Mouse (Mus musculus): ENCODE data around the gene Rhox4f.
"Not testable (repeated sequence)": the region's sequence is repeated elsewhere in the genome, so short reads cannot be mapped to it uniquely, and the experiment has no call there.

The Rhox4f gene

DNA sequence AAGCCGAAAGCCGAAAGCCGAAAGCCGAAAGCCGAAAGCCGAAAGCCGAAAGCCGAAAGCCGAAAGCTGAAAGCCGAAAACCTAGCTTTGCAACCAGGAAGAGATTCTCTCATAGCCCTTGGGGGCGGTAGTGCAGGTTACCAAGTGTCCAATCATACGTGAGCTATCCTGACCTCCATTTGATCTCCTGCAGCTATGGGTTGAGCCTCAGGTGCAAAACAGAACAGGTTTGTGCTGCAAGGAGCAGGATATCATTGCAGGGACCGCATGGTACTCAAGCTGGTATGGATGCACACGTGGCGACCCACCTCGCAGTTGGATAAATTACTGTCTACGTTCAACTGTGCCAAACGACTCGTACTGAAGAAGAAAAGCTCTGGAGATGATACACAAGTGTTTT lies at the start of gene Rhox4f:
TSS of gene Rhox4f (minus strand) at position 101 of the 400 bp plus-strand sequence.
- not testable (repeated sequence) for DNase-seq (ENCODE audit: low spot score in 2 of 2)

DNA sequence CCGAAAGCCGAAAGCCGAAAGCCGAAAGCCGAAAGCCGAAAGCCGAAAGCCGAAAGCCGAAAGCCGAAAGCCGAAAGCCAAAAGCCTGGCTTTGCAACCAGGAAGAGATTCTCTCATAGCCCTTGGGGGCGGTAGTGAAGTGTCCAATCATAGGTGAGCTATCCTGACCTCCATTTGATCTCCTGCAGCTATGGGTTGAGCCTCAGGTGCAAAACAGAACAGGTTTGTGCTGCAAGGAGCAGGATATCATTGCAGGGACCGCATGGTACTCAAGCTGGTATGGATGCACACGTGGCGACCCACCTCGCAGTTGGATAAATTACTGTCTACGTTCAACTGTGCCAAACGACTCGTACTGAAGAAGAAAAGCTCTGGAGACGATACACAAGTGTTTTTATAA lies 43.7 kb upstream of the Rhox4f start, which contains the start of gene Rhox4g:
TSS of gene Rhox4g (minus strand) at position 101 of the 400 bp plus-strand sequence.
- DNase-seq (ENCODE audit: low spot score in 2 of 2), result not testable (repeated sequence)

DNA sequence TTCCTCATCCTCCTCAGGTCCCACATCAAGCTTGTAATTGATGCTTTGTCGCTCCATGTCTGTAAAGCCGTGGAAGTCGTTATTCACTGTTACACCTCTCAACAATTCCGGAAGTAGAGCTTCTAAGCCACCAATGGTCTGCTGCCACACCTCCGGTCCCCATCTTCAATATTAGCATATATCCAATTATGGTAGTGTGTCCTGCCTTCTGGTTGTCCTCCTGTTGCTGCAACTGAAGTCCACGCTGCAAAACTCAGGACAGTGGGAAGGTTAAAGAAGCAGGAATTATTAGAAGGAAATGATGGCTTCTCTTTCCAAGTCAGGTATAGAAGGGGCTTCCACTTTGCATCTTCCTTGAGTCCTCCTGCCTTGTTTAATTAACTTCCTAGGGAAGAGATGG lies 35.9 kb upstream of the Rhox4f start, which contains the start of gene Rhox2g:
TSS of gene Rhox2g (minus strand) at position 101 of the 400 bp plus-strand sequence.
- not testable (repeated sequence) for DNase-seq (ENCODE audit: low spot score in 2 of 2)

DNA sequence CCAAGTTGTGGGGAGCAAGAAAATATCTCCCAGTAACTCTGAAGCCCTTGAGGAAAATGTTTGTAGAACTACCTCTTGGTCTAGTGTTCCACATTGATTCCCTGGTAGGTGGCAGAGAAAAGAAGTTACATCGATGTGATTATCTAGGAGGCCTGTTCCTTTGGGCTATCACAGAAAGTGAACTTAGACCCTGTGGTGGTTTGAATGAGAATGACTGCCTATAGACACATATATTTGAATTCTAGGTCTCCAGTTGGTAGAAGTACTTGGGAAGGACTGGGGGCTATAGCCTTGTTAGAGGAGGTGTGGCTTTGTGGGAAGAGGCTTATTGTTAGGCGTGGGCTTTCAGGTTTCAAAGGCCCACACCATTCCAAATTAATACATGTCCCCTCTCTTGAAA lies 21.0 kb upstream of the Rhox4f start, which contains the start of gene Rhox3g:
TSS of gene Rhox3g (minus strand) at position 101 of the 400 bp plus-strand sequence.
- not testable (repeated sequence) for DNase-seq (ENCODE audit: low spot score in 2 of 2)

DNA sequence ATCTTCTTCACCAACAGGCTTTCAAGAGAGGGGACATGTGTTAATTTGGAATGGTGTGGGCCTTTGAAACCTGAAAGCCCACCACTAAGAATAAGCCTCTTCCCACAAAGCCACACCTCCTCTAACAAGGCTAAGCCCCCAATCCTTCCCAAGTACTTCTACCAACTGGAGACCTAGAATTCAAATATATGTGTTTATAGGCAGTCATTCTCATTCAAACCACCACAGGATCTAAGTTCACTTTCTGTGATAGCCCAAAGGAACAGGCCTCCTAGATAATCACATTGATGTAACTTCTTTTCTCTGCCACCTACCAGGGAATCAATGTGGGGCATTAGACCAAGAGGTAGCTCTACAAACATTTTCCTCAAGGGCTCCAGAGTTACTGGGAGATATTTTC lies 26.8 kb downstream of the Rhox4f start, which contains the start of gene Rhox3f:
TSS of gene Rhox3f (plus strand) at position 301 of the 400 bp plus-strand sequence.
- DNase-seq (ENCODE audit: low spot score in 2 of 2), result not testable (repeated sequence)

DNA sequence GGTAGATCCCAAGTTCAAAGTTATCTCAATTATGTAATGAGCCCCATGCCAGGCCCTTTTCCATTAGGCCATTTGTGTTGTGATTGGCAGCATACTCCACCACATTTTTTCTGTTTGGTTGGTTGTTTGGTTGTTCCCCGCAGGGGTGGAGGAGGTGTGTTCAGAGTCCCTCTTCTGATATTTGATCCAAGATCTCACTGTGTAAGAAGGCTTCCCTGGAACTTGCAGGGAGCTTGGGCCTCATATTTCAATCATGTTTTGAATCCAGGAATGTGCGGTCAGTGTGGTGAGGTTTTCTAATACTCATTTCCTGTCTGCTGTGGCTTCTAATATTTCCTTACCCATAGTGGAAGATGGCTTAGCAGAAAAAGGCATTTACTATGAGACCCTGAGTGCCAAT lies 34.9 kb downstream of the Rhox4f start:
- DNase-seq (ENCODE audit: low spot score in 2 of 2), result not testable (repeated sequence)

DNA sequence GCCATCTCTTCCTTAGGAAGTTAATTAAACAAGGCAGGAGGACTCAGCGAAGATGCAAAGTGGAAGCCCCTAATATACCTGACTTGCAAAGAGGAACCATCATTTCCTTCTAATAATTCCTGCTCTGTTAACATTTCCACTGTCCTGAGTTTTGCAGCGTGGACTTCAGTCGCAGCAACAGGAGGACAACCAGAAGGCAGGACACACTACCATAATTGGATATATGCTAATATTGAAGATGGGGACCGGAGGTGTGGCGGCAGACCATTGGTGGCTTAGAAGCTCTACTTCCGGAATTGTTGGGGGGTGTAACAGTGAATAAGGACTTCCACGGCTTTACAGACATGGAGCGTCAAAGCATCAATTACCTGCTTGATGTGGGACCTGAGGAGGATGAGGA lies 36.4 kb downstream of the Rhox4f start, which contains the start of gene Rhox2f:
TSS of gene Rhox2f (plus strand) at position 301 of the 400 bp plus-strand sequence.
- DNase-seq (ENCODE audit: low spot score in 2 of 2), result not testable (repeated sequence)

DNA sequence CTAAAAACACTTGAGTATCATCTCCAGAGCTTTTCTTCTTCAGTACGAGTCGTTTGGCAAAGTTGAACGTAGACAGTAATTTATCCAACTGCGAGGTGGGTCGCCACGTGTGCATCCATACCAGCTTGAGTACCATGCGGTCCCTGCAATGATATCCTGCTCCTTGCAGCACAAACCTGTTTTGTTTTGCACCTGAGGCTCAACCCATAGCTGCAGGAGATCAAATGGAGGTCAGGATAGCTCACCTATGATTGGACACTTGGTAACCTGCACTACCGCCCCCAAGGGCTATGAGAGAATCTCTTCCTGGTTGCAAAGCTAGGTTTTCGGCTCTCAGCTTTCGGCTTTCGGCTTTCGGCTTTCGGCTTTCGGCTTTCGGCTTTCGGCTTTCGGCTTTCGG lies 50.4 kb downstream of the Rhox4f start, which contains the start of gene Rhox4e:
TSS of gene Rhox4e (plus strand) at position 301 of the 400 bp plus-strand sequence.
- DNase-seq (ENCODE audit: low spot score in 2 of 2), result not testable (repeated sequence)

Data from right cerebral cortex, postnatal 36 days (tissue).